Mouse (Mus musculus): ENCODE data around the gene Snorc. TPM values are rescaled to one million over a fixed set of nuclear protein-coding genes. Genes with fewer than 3 reads are reported as not detected.

Gene Snorc
- polyA plus RNA-seq, 1 experiment = not detected

GRCm38 (mm10) chr1:87475076-87475895 lies 5.2 kb downstream of the Snorc start:
- no peak overlapping the region for H3K4me3 ChIP-seq (ENCODE audit: insufficient read depth, poor library complexity, severe bottlenecking)
- no peaks in the 10 kb centered on the region for H3K36me3 ChIP-seq (ENCODE audit: control insufficient read depth, insufficient read depth)
- TF ChIP-seq MYOG (IDR thresholded peaks at IDR 0.05; ENCODE audit: control insufficient read depth, extremely low read depth, insufficient read length) = no peak
- no peak for TF ChIP-seq CTCF (IDR thresholded peaks at IDR 0.05; ENCODE audit: control insufficient read depth, insufficient read depth, insufficient read length)
- no peak for TF ChIP-seq CEBPB (IDR thresholded peaks at IDR 0.05; ENCODE audit: low read depth)
- no peak for TF ChIP-seq MYOD1 (IDR thresholded peaks at IDR 0.05; ENCODE audit: control insufficient read depth, insufficient read length, low read depth)
- TF ChIP-seq FOSL1 (IDR thresholded peaks at IDR 0.05; ENCODE audit: insufficient read depth, low read length, poor library complexity, severe bottlenecking) = no peak
- no peak for TF ChIP-seq MAX (IDR thresholded peaks at IDR 0.05)
- TF ChIP-seq USF1 (IDR thresholded peaks at IDR 0.05; ENCODE audit: low read depth) = no peak
- no peaks in the 10 kb centered on the region for H3K79me3 ChIP-seq (ENCODE audit: low read depth)
- H3K79me2 ChIP-seq (ENCODE audit: control insufficient read depth, insufficient read depth) = no peaks in the 10 kb centered on the region
- no peak overlapping the region for H3ac ChIP-seq (ENCODE audit: control insufficient read depth, insufficient read length, low read depth)
- H3K27me3 ChIP-seq (ENCODE audit: control insufficient read depth, insufficient read depth, insufficient read length) = peaks cover 3% of the 10 kb centered on the region

DNA sequence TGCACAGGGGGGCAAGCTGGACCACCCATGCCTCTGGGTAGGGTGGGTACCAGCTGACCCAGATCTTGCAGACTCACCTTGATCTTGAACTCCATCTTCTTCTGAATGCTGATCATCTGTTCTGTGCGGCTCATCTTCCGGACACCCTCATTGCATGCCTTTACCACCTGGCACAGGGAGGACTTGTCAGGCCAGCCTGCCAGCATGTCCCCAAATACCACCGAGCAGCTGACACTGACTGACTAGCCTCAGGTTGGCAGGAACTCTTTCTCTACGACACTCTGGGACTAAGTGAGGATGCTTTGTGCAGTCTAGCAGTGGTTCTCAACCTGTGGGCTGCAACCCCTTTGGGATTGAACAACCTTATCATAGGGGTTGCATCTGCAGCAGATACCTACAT lies 12.5 kb downstream of the Snorc start:
- Histone ChIP-seq H3K4me3 (ENCODE audit: insufficient read depth, poor library complexity, severe bottlenecking) (no peak overlapping the region), H3K27me3 (ENCODE audit: control insufficient read depth, insufficient read depth, insufficient read length) (no peaks in the 10 kb centered on the region), H3ac (ENCODE audit: control insufficient read depth, insufficient read length, low read depth) (no peak overlapping the region), H3K79me2 (ENCODE audit: control insufficient read depth, insufficient read depth) (no peaks in the 10 kb centered on the region), H3K79me3 (ENCODE audit: low read depth) (no peaks in the 10 kb centered on the region), H3K36me3 (ENCODE audit: control insufficient read depth, insufficient read depth) (peaks cover 5% of the 10 kb centered on the region)
- TF ChIP-seq MYOD1 (IDR thresholded peaks at IDR 0.05; ENCODE audit: control insufficient read depth, insufficient read length, low read depth) (no peak), USF1 (IDR thresholded peaks at IDR 0.05; ENCODE audit: low read depth) (no peak), CTCF (IDR thresholded peaks at IDR 0.05; ENCODE audit: control insufficient read depth, insufficient read depth, insufficient read length) (no peak), MYOG (IDR thresholded peaks at IDR 0.05; ENCODE audit: control insufficient read depth, extremely low read depth, insufficient read length) (no peak), MAX (IDR thresholded peaks at IDR 0.05) (no peak), CEBPB (IDR thresholded peaks at IDR 0.05; ENCODE audit: low read depth) (no peak), FOSL1 (IDR thresholded peaks at IDR 0.05; ENCODE audit: insufficient read depth, low read length, poor library complexity, severe bottlenecking) (no peak)

DNA sequence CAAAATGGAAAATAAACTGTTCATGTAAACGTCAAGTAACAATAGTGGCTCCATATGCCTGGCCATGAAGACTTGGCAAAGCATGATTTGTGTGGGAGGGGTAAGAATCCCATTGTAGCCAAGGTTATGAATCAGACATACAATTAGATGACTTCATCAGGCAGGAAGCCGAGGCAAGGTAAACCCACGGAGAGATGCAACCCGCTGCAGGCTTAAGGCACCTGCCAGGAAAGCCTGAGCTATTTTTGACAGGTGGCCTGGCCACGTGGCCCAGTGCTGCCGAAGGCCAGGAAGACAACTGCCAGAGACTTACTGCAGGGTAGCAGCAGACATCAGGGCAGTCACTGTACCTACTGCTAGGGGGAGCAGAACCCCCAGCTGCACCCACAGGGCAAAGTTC lies 16.3 kb downstream of the Snorc start:
- Histone ChIP-seq H3K79me3 (ENCODE audit: low read depth) (no peaks in the 10 kb centered on the region), H3ac (ENCODE audit: control insufficient read depth, insufficient read length, low read depth) (no peak overlapping the region), H3K79me2 (ENCODE audit: control insufficient read depth, insufficient read depth) (no peaks in the 10 kb centered on the region), H3K4me3 (ENCODE audit: insufficient read depth, poor library complexity, severe bottlenecking) (no peak overlapping the region), H3K36me3 (ENCODE audit: control insufficient read depth, insufficient read depth) (peaks cover 11% of the 10 kb centered on the region), H3K27me3 (ENCODE audit: control insufficient read depth, insufficient read depth, insufficient read length) (no peaks in the 10 kb centered on the region)
- TF ChIP-seq FOSL1 (IDR thresholded peaks at IDR 0.05; ENCODE audit: insufficient read depth, low read length, poor library complexity, severe bottlenecking) = no peak
- peak; percentile 92 for TF ChIP-seq MYOD1 (IDR thresholded peaks at IDR 0.05; ENCODE audit: control insufficient read depth, insufficient read length, low read depth)
- TF ChIP-seq CEBPB (IDR thresholded peaks at IDR 0.05; ENCODE audit: low read depth) = no peak
- peak; percentile 97 for TF ChIP-seq MAX (IDR thresholded peaks at IDR 0.05)
- TF ChIP-seq USF1 (IDR thresholded peaks at IDR 0.05; ENCODE audit: low read depth) = peak; percentile 92
- TF ChIP-seq MYOG (IDR thresholded peaks at IDR 0.05; ENCODE audit: control insufficient read depth, extremely low read depth, insufficient read length) = no peak
- TF ChIP-seq CTCF (IDR thresholded peaks at IDR 0.05; ENCODE audit: control insufficient read depth, insufficient read depth, insufficient read length) = no peak

- no peak for TF ChIP-seq MAX (IDR thresholded peaks at IDR 0.05)
- no peak for TF ChIP-seq MYOG (IDR thresholded peaks at IDR 0.05; ENCODE audit: control insufficient read depth, extremely low read depth, insufficient read length)
- TF ChIP-seq FOSL1 (IDR thresholded peaks at IDR 0.05; ENCODE audit: insufficient read depth, low read length, poor library complexity, severe bottlenecking) = peak; percentile 13
- TF ChIP-seq USF1 (IDR thresholded peaks at IDR 0.05; ENCODE audit: low read depth) = no peak
- peak; percentile 76 for TF ChIP-seq MYOD1 (IDR thresholded peaks at IDR 0.05; ENCODE audit: control insufficient read depth, insufficient read length, low read depth)
- no peak for TF ChIP-seq CTCF (IDR thresholded peaks at IDR 0.05; ENCODE audit: control insufficient read depth, insufficient read depth, insufficient read length)
- no peak for TF ChIP-seq CEBPB (IDR thresholded peaks at IDR 0.05; ENCODE audit: low read depth)
- no peaks in the 10 kb centered on the region for H3K79me3 ChIP-seq (ENCODE audit: low read depth)
Measured at GRCm38 (mm10) chr1:87492285-87492684, 22.2 kb downstream of the Snorc start.

DNA sequence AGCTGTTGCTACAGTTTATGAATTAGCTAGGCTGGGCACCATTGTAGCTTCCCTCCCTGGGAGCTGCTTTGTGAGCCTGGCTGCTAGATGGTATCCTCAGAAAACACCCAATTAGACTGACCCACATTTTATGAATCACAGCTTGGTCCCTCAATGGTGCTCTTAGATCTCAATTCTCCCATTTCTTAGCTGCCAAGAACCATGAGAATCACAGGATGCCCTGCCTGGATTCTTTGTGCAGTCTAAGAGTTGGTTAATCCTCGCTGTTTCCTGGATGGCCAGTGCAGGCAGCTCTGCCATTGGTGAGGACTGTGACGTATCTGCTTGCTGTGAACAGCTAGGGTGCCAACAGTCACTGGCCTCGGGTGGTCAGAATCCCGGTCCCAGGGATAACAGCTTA lies 23.5 kb downstream of the Snorc start:
- TF ChIP-seq MYOD1 (IDR thresholded peaks at IDR 0.05; ENCODE audit: control insufficient read depth, insufficient read length, low read depth) (no peak), MYOG (IDR thresholded peaks at IDR 0.05; ENCODE audit: control insufficient read depth, extremely low read depth, insufficient read length) (no peak), FOSL1 (IDR thresholded peaks at IDR 0.05; ENCODE audit: insufficient read depth, low read length, poor library complexity, severe bottlenecking) (no peak), MAX (IDR thresholded peaks at IDR 0.05) (no peak), USF1 (IDR thresholded peaks at IDR 0.05; ENCODE audit: low read depth) (no peak), CEBPB (IDR thresholded peaks at IDR 0.05; ENCODE audit: low read depth) (no peak), CTCF (IDR thresholded peaks at IDR 0.05; ENCODE audit: control insufficient read depth, insufficient read depth, insufficient read length) (no peak)
- Histone ChIP-seq H3ac (ENCODE audit: control insufficient read depth, insufficient read length, low read depth) (no peak overlapping the region), H3K27me3 (ENCODE audit: control insufficient read depth, insufficient read depth, insufficient read length) (no peaks in the 10 kb centered on the region), H3K79me2 (ENCODE audit: control insufficient read depth, insufficient read depth) (no peaks in the 10 kb centered on the region), H3K4me3 (ENCODE audit: insufficient read depth, poor library complexity, severe bottlenecking) (no peak overlapping the region), H3K79me3 (ENCODE audit: low read depth) (no peaks in the 10 kb centered on the region), H3K36me3 (ENCODE audit: control insufficient read depth, insufficient read depth) (no peaks in the 10 kb centered on the region)

More at GRCm38 (mm10) chr1:87492285-87492684, 22.2 kb downstream of the Snorc start:
- Histone ChIP-seq H3K4me3 (ENCODE audit: insufficient read depth, poor library complexity, severe bottlenecking) (no peak overlapping the region), H3K79me2 (ENCODE audit: control insufficient read depth, insufficient read depth) (no peaks in the 10 kb centered on the region), H3K36me3 (ENCODE audit: control insufficient read depth, insufficient read depth) (peaks cover 9% of the 10 kb centered on the region), H3ac (ENCODE audit: control insufficient read depth, insufficient read length, low read depth) (no peak overlapping the region), H3K27me3 (ENCODE audit: control insufficient read depth, insufficient read depth, insufficient read length) (no peaks in the 10 kb centered on the region)
